Mouse (Mus musculus) MN1 (cell line): Measurements from ENCODE around the gene Vipr1.
A peak's percentile ranks its signal among the peaks of the same experiment; 100 is the strongest.
"Not testable (repeated sequence)": the region's sequence is repeated elsewhere in the genome, so short reads cannot be mapped to it uniquely, and the experiment has no call there.

Source experiments
- DNase-seq: peaks from one replicate; pipeline ENCODE4 v3.0.0-alpha.2; 2016; ENCODE audit warnings: low spot score

Gene Vipr1

DNA sequence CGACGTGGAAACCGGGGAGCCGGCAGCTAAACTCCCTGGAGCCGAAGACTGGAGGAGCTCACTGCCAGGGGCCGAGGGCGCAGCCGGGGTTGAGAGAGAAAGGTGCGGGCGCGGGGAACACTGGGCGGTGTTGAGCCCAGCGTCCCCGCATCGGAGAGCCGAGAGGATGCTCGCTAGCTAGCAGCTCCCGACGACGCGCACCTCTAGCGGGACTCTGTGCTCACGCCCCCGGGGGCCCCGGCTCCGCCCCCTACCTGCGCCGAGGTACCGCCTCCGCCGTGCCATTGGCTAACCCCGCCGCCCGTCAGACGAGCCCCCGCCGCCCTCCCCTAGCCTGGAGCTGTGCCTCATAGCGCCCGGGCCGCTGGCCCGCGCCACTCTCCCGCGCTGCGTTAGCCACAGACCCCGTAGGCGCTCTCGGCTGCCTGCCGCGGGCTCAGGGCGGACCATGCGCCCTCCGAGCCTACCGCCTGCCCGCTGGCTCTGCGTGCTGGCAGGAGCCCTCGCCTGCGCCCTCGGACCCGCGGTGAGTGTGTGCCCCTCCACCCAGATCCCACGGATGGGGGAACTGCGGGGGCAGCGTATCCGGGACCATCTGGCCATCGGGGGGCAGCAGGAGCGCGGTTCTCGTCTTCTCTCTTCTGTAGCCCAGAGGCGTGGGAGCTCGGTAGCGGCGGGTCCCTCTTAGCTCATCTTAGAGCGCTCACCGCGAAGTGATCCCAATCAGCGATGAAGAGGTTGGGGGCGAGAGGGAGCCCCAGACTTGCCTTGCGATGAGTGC lies at the start of gene Vipr1:
TSS of gene Vipr1 (plus strand) at position 316 of the 781 bp plus-strand sequence.
- DNase-seq: no peak

DNA sequence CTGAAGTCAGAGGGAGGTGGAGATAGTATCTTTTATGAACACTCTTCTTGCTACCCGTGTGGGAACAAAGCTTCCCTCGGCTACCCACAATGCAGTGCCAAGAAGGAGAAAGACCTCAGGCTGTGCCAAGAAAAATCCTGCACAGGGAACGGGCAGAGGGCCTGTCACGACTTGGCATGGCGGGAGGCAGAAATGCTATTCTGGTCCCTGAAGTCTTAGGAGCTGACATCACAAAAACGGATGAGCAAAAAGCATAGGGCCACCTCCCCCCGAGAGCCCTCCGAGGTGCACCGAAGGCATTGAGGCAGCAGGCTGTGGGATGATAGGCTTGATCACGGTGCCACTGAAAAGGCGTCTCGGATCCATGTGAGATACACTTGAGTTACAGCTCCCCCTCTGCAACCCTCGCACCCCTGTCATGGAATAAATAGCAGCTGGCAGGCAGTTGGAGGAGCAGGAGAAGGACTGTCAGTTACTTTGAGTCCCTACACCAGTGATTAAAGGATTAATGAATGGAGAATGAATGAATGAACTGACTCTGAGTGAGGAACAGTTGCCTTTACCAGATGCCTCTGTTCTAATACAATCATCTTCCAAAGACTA lies 49.5 kb upstream of the Vipr1 start:
- DNase-seq: no peak

DNA sequence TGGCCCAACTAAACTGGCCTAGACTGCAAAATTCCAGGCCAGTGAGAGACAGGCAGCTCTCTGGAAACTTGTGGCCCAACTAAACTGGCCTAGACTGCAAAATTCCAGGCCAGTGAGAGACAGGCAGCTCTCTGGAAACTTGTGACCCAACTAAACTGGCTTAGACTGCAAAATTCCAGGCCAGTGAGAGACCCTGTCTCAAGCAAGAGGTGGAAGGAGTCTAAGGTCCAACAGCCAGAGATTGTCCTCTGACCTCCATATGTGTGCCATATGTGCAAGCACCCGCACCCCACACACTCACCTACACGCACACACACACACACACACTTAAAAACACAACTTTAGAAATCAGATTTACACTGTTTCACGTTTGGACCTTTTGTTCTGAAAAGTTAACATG lies 48.7 kb upstream of the Vipr1 start:
- not testable (repeated sequence) for DNase-seq

DNA sequence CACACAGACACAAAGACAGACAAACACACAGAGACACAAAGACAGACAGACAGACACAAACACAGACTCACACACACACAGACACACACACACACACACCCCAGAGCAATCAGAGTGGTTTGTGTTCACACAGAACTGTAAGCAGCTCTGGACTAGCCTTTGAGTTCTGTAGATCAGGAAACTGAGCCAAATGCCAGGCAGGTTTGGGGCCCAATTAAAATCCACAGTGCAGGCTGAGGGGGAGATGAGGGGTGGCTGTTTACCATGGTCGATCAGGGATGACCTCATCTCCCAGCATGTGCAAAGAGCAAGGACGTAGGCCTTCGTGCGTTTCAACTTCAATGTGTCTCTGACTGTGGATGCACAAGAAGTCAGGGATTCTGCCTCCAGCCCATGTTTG lies 47.7 kb upstream of the Vipr1 start:
- DNase-seq: no peak

DNA sequence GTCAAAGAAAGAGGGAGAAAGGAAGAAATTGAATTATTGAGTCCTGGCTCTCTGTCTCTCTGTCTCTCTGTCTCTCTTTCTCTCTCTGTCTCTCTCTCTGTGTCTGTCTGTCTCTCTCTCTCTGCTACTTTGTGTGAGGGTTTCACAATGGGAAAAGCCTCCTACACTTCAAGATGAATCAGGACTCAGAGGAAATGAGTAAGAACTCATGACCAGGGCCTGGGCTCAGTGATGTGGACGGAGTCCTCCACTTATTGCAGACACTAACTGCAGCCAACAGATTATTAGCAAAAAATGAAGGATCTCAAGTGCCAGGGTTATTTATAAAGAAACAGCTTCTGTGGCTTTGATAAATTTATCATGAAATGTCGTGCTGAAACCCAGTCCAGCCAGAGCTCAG lies 44.4 kb upstream of the Vipr1 start:
- DNase-seq: no peak

DNA sequence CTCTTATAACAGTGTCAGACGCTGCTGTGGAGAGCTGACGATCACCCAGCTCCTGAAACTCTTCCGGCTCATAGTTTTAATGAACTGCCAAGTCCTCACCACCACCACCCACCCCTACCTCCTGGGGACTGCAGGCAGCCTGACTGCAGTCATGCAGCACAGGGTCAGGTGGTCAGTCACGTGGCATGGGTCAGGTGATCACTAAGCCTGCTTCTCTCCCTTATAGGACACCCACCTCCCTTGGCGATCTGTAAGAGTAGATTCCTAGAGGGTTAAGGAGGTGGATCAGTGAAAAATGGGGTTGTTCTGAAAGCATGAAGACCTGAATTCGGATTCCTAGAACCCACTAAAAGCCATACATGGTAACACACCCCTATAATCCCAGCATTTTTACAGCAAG lies 43.0 kb upstream of the Vipr1 start:
- DNase-seq: no peak

DNA sequence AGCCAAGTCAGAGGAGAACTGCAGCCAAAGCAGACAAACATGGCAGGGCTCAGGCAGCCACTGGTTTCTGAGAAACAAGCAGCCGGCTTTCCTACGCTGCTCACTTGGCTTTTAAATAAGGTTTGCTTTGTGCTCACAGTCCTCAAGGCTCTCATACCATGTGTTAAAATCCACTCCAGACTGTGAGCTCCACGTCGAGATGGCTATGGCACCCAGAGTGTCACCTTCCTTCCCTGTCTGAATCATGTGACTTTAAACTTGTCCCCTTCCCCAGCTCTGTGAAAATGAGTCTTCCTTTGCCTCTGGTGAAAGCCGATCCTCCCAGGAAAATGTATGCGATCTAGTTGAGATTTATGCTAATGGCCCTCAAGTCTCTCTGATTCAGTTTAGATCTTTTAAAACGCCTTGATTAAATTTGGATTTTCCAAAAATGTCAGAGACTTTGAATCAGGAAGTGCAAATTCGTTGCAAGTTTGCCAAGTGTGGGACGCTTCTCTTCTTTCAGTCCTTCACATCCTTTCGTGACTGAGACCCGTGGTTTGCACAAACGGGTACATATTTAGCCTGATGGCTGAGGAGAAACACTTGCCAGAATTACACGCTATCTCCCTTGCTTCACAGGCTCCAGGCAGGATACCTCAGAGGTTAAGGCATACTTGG lies 42.2 kb upstream of the Vipr1 start:
- DNase-seq: no peak

DNA sequence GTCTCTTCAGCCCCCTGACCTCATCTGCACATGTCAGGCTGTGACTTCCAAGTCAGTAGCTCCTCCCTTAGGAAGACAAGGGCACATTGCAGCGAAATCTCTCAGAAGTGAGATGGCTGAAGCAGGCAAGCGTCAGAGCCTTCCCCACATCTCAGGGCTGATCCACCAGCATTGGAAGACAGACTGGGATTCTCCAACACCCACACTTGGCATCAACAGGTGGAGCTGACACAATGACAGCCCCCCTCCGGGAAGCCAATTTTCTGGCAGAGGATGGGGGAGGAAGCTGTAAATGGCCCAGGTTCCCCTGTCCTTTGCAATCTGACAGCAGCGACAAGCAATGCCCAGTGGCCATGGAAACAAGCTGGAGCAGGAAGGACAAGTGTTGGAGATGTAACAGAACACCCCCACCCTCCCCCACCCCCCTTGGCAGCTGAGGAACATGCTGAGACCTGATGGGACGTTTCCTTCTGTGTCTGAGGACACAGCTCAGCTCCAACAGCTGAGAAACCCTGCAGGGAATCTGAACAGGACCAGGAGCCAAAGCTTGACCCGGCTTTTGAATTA lies 41.6 kb upstream of the Vipr1 start:
- peak; percentile 28 for DNase-seq

DNA sequence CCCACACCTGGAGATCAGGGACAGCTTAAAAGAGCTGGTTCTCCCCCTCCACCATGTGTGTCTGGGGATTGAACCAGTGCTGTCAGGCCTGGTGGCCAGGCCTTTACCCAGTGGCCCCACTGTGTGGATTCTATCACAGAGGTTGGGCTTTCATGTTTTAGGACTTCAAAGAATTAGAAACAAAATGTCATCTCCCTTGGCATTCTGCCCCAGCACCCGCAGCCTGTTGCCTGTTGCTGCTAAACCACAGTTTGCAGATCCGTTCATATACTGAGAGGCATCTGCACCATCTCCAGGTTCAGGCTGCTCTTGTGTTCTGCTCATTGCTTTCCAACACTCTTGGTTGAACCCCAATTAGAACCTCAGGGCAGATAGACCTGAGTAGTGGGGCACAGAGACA lies 40.1 kb upstream of the Vipr1 start:
- no peak for DNase-seq

DNA sequence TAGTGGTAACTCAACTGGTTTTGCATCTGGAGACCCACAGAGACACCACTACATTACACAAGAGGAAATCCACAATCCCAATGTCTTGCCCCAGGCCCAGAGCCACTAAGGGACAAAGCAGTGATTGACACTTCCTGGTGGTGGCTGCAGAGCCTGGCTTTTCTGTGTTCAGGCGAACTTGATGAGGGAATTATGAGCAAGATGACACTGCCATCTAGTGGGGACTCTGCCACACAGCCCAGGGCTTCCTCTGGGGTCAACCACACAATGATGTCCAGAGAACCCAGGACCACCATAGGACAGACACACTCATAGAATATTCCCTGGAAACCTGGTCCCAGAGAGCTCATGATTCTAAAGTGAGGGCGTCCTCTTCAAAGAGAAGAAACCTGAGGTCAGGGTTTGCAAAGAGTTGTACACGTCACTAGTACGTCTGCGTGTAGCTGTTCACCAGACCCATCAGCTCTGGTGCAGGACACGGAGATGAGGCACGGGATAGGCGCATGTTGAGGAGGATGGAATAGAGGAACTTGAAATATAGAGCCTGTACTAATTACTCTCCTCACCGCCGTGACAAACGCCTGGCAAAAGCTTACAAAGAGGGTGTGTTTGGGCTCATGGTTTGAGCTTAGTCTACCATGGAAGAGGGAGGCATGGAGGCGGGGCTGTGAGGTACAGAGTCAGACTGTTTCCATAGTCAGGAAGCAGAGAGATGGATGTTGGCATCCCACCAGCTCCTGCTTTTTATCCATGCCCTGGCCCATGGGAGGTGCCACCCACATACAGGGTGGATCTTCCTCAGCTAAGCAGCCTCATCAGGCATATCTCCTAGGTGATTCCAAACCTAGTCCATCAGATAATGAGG lies 36.9 kb upstream of the Vipr1 start:
- peak; percentile 75 for DNase-seq

DNA sequence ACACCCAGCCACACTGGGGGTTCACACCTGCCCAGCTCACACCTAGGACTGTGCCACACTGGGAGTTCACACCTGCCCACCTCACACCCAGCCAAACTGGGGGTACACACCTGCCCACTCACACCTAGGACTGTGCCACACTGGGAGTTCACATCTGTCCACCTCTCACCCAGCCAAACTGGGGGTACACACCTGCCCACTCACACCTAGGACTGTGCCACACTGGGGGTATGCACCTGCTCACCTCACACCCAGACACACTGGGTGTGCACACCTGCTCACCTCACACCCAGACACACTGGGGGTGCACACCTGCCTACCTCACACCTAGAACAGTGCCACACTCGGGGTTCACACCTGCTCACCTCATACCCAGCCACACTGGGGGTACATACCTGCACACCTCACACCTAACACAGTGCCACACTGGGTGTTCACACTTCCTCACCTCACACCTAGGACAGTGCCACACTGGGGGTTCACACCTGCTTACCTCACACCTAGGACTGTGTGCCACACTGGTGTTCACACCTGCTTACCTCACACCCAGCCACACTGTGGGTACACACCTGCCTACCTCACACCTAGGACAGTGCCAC lies 35.9 kb upstream of the Vipr1 start:
- no peak for DNase-seq

DNA sequence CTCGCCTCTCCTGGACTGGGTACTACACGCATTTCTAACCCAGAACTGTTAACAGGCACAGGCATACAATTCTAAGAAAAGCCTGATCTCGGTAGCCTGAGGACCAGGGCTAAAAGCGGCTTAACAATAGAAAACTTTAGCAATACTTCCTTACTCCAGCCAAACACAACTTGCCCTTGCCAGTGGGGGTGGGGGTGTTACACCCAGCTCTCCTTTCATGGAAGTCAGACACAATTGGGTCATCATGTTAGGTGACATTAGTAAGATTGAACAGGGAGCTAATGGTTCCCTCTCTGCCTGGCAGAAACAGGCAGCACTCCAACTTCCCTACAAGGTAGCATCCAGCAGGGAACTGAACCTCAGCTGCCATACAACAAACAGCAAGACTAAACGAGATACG lies 33.1 kb upstream of the Vipr1 start:
- no peak for DNase-seq

DNA sequence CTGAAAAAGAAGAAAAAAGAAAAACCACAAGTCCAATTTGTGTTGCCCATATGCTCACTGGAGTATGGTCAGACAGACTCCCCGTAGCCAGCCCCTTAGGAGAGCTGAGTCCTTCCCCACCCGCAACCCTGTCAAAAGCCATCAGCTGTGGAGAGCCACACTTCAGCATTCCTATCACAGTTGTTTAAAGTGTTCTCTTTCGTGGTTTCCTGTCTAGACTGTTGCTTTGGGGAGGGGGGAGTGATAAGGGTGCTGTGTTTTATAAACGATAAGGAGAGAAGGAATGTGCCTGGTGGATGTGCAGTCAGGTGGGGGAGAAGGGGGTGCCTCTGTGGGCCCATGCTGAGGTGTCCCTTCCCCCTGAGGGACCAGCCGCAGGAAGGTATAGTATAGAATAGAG lies 29.3 kb upstream of the Vipr1 start:
- no peak for DNase-seq

DNA sequence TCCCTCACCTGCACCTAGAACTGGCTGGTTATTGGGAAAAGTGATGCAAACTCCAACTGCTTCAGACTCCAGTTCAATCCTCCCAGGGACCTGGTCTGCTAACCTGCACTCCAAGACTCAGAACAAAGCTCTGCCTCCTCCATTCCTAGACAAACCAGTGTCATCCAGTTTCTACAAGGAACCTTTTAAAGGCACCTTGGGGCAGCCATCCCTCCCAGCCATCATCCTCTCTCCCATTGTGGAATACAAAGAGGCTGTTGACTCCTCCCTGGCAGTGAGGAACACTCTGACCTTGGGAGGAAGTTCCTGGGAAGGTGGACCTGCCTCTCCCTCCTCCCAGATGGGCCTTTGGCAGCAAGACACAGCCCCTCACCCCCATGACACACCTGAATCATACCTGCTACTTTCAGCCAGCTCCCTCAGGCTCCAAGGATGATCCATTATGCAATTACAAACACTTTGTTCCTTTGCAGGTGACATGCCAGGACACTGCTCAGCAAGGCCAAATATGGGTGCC lies 28.2 kb upstream of the Vipr1 start:
- DNase-seq: no peak

DNA sequence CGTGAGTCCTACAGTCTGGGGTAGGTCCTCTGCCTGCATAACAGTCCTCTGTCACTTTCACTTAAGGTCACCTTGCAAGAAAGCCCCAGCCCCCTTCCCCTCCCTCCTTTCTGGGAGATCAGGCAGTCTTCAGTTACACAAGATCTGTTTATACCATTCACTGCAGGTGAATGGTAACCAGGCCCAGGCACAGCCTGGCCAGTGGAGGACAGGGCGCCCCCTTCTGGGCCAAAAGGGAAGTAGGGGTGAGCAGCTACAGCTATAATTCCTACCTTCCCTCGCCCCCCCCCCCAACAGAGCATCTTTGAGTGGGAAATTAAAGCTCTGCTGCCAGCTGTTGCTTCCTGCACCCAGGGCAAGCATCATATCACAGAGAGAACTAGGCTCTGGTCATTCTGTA lies 26.0 kb upstream of the Vipr1 start:
- DNase-seq: no peak

DNA sequence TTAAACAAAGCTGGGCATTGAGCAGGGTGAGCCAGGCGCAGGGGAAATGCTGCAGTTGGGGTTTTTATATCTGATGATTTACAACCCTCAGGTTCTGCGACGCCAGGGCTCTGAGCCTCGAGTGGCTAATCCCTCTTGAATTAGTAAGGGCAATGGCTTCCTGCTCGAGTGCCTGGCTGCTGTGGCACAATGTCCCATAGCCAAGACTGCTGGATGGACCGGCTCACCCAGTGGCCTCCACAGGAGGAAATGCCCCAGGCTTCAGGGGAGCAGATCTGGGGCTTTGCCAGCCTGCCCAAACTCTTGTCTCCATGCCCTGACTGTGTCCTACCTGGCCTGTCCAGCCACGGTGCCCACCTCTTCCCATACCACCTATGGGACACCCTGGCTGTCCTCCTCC lies 23.1 kb upstream of the Vipr1 start:
- DNase-seq: peak; percentile 14

DNA sequence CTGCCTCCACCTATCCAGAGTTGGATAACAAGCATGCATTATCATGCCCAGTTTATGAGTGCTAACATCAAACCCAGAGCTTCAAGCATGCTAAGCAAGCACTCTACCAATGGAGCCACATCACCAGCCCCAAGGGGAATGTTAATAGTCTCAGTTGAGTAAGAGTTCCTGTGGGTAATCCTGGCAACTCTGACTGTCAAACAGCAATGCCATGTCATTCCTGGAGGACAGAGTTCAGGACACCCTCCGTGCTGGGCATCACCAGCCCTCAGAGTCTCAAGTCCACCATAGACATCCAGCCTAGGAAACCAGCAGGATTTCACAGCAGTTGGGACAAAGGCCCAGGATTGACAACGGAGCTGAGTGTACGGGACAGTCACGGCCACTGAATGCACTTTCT lies 19.3 kb upstream of the Vipr1 start:
- no peak for DNase-seq

DNA sequence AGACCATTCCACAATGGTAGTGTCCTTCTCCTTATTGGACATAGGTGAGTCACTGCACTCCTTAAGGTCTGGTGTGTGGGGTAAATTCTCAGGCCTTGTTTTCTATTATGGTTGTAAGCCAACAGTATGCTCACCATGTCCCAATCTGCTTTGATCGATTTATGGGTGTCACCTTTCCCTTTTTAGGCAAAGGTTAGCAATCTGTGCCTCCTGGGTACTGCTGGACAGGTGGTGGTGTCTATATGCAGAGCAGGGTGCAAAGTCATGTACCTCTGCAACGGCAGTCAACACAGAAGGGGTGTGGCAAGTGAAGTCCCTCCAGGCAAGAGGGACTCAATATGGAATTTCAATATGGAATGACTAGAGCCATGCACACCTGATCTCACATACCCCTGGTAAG lies 17.6 kb upstream of the Vipr1 start:
- no peak for DNase-seq

DNA sequence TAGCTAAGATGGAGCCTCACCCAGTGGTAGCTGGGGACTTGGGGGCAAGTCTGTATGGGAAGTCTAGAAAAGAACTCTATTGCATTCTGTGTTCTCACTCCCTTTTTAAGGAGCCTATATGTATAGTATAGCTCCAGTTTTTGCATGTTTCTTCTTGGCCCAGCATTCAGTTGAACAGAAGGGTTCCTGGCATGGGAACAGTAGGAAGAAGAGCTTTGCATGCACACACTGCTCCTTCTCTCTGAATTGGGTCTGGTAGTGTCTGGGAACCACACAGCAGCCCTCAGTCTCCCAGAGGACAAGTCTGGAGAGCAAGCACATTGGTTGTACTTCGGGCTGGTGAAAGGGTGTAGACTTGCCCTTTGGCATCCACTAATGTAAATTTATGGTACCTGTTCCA lies 11.9 kb upstream of the Vipr1 start:
- DNase-seq: no peak

DNA sequence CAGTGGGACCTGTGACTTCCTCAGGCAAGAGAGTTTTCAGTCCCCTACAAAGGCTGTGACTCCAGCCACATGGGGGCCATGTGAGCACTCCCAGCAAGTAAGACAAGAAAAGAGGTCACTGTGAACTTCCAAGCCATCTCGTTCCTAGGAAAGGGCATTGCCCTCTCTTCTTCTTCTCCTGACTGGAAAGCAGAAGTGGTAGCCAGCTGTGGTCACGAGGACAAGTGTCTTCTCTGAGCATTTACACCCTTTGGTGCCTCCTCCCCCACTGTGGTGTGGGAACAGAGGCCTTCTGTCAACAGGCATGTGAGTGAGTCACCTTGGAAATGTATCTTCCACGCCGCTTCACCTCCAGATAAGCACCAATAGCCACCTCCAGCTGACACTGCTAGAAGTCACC lies 10.6 kb upstream of the Vipr1 start:
- no peak for DNase-seq

DNA sequence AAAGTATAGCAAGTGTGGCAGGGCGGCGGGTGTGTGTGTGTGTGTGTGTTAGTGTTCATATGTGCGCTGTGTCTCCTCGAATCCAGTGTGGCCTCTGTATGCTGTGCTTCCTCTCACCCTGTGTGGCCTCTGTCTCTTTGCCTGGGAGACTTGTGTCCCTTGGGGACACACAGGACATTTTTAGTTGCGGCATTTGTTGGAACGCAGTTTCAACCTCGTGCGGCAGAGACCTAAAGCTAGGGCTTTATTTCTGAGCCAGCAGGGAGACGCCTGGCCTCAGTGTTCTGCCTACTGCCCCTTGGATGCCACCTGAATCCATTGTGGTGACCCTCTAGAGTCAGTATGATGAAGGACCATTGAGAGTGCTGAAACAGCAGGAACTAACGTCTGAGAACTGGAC lies 9.6 kb upstream of the Vipr1 start:
- DNase-seq: no peak

DNA sequence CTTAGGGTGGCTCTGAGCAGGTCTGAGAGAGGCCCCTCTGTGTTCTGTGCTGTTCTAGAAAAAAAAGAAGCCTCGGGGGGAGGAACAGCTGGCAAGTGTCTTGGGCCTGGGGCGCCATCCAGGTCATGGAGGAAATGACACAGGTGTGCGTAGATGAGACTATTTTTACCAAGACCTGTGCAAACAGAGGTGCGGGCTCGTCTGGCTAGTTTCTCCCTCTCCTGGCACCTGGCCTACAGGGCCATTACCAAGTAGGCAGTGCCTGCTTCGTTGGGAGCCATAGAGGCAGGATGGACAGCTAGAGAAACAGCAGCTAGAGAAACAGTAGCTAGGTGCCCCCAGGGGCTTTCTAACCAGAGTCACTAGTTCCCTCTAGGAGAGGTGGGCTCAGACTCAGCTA lies 9.2 kb upstream of the Vipr1 start:
- DNase-seq: no peak
